Mouse (Mus musculus) brain, adult 2 months (tissue): ENCODE data around the gene Smad6.

ENCODE experiments used
- DNase-seq: peaks from one replicate; pipeline ENCODE4 v3.0.0; 2011; ENCODE audit warnings: low read depth, low spot score

The Smad6 gene

GRCm38 (mm10) chr9:64022562-64023366, 905 bp upstream of the Smad6 start:
- DNase-seq, result peak; percentile 67

DNA sequence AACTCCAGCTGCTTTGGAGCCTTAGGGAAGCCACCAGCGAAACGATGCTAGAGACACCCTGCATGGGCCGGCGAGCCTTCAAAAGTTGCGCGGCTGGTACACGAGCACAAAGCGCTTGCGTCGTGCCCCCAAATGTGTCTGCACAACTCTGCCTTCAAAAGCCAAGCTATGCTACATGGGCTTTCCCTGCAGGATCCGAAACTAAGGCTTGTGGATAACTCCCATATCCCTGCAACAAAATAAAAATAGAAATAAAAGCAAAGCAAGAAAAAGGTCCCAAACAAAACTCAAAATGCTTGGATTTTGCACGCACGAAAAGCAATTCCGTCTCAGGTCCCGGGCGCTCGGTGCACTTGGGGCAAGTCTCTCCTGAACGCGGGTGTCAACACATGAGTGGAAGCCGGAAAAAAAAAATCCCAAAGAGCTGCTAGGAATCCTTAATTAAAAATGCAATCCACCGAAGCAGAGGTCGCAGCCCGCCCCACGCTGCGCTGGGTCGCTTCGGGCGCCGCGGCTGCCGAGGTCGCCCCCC, 474 bp downstream of the Smad6 start:
- no peak for DNase-seq

- DNase-seq, result no peak
These were observed 1.1 kb downstream of the Smad6 start for GRCm38 (mm10) chr9:64020606-64021318.

DNA sequence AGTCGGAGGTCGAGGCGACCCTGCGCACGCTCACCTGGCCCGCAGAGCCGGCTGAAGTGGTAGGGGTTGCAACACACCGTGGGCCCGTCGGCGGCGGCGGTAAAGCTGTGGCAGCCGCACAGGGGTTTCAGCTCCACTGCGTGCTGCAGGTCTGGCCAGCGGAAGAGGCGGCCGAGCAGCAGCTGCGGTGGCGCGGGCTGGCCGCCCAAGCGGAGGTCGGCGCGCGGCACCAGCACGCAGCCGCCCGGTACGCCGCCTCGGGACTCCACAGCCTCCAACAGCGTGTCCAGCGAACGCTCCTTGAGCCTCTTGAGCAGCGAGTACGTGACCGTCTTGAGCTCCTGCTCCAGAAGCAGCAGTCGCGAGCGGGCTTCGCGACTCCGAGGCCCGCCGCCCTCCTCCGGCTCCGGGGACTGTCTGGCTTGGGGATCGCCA, 1.7 kb downstream of the Smad6 start:
- DNase-seq, result no peak

- no peak for DNase-seq
These were observed 2.6 kb downstream of the Smad6 start for GRCm38 (mm10) chr9:64019036-64019886.

- DNase-seq, result peak; percentile 3
These were observed 3.7 kb downstream of the Smad6 start for GRCm38 (mm10) chr9:64017861-64018793.

GRCm38 (mm10) chr9:64016648-64017400, 5.0 kb downstream of the Smad6 start:
- DNase-seq, result peak; percentile 41

GRCm38 (mm10) chr9:64016092-64016491, 5.8 kb downstream of the Smad6 start:
- no peak for DNase-seq

DNA sequence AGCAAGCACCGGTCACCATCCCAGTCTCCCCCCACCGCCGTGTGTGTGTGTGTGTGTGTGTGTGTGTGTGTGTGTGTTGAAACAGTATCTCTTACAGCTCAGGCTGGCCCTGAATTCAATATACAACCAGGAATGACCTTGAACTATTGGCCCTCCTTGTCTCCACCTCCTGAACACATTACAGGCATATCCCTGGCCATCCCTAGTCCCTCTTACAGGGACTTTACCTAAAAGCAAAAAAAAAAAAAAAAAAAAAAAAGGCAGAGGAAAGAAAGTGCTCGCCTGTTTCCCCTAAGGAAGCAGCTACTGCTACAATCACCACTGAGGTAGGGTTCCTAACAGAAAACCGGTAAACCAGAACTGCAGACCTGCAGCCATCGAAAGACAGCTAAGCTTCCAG, 7.1 kb downstream of the Smad6 start:
- no peak for DNase-seq

GRCm38 (mm10) chr9:64011356-64011755, 10.5 kb downstream of the Smad6 start:
- no peak for DNase-seq

DNA sequence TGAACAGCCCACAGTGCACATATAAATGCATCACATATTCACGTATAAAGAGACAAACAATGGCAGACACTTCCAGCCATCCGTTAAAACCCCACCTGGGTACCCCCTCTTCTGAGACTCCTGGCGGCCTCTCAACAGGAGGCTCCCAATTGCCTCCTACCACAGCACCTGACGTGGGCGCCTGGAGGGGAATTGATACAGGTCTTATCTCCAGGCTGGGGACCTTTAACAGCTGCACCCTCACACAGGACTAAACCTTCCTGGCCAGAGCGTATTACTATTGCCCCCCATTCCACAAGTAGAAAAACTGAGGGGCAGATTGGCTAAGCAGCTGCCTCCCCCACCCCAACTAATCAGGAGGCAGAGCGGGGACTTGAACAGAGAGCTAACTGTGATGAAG, 18.9 kb downstream of the Smad6 start:
- DNase-seq, result no peak

DNA sequence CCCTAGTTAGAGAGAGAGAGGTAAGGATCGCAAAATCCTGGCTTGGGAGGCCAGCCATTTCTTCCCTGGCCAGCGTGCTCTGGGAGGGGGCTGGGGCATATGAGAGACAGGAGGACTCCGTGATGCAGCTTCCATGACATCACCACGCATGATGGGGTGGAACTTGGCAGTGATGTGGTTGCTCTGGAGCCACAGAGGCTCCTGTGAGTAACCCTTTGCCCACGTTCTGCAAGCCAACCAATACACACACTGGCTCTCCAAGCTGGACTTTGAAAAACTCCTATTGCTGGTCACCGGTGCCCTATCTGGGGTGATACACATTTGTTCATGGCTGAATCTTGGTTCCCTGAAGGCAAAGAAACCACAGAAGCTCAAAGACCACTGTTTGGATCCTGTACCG, 20.8 kb downstream of the Smad6 start:
- no peak for DNase-seq

GRCm38 (mm10) chr9:64000085-64000484, 21.8 kb downstream of the Smad6 start:
- no peak for DNase-seq

- no peak for DNase-seq
These were observed 22.7 kb downstream of the Smad6 start for GRCm38 (mm10) chr9:63999194-63999593.

GRCm38 (mm10) chr9:63998026-63998425, 23.8 kb downstream of the Smad6 start:
- no peak for DNase-seq

- peak; percentile 49 for DNase-seq
These were observed 24.4 kb downstream of the Smad6 start for GRCm38 (mm10) chr9:63997439-63997838.

DNA sequence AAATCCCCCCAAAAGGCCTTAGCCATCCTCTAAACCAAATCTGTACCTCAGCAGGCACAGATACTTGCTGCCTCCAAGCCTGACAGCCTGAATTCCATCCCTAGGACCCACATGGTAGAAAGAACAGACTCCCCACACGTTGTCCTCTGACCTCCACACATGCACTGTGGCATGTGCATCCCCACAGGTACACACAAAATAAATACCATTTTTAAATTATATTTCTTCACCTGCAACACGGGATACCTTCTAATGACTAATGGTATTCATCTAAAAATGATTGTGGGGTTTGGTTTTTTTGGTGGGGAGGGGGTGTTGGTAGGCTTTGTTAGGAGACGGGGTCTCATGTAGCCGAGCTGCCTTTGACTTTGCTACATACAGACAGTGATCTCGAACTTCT, 28.6 kb downstream of the Smad6 start:
- no peak for DNase-seq

- DNase-seq, result no peak
These were observed 29.1 kb downstream of the Smad6 start for GRCm38 (mm10) chr9:63992761-63993160.

DNA sequence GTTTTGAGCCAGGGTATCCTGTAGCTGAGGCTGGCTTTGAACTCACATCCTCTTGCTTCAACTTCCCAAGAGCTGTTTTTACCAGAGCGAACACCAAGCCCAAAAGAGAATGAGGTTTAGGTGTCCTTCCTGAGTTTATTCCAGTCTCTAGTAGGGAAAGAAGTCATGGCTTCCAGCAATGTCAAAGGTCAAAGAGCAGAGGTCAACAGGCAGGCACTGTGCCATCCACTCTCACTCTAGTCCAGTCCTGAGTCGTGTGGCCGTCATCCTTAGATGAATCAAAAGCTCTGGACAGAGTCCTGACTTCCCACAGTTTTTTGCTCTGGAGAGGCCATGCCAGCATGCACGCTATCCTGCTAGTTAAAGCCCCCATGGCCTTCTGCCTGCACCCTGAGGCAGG, 30.7 kb downstream of the Smad6 start:
- no peak for DNase-seq

DNA sequence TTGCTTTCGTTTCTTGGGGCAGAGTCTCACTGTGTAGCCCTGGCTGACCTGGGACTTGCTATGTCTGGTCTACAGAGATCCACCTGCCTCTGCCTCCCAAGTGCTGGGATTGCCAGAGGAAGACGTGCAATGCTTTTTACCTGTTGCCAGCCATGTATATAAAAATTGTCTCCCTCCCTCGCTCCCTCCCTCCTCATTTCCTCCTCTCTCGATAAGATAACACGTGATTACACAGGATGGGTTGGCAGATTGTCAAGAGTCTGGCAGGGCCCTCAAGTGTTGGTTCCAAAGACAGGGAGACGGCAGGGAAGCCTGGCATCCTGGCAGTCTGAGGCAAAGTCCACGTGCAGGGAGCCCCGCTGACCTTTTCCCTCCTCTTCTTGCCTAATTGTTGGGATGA, 32.2 kb downstream of the Smad6 start:
- DNase-seq, result no peak
